Mouse (Mus musculus) layer of hippocampus, postnatal 25 days (tissue): ENCODE results near the gene Zc2hc1b. TPM values are rescaled to one million over a fixed set of nuclear protein-coding genes. Genes with fewer than 3 reads are reported as not detected.
"Not testable (repeated sequence)": the region's sequence is repeated elsewhere in the genome, so short reads cannot be mapped to it uniquely, and the experiment has no call there.

Source experiments
- DNase-seq, 2 experiments: peaks; one replicate each; pipeline ENCODE4 v3.0.0; 2022; ENCODE audit warnings: mixed read lengths in 2 of 2, low spot score in 1 of 2; ENCODE audit errors: extremely low spot score in 1 of 2
- total RNA-seq, 2 experiments: library from RNA; stranded (reverse); gene quantifications; 2 replicates each; pipeline ENCODE4 v1.2.3; 2021

Zc2hc1b gene
- not detected for total RNA-seq

DNA sequence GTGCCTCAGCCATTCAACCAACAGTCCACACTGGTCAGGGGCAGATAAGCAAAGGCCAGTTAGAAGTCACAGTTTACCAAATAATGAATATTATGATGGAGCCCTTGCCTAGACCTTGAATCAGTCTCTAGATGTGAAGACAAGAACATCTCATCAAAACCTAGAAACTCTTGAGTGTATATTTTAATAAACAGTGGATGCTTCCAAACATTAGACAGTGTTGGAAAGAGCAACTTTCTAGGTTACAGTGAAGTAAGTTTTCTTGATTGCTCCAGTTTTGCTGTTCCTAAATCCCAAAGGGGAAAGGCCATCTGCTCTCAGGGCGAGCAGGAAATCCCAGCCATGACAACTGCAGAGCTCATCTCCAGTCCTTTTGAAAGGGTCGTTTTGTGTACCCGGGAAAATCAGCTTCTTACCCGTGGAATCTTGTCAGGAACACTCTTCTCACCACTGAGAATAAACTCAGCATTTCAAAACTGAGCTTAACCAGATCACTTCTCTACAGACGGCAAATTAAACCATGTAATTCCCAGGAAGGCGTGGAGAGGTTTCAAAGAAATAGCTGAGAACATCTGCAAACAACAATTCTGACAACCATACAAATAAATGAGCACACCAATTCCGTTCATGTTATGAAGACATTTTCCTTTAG, at the start of gene Zc2hc1b:
TSS of gene Zc2hc1b (minus strand) at position 51 of the 652 bp plus-strand sequence.
- DNase-seq, result no peak

DNA sequence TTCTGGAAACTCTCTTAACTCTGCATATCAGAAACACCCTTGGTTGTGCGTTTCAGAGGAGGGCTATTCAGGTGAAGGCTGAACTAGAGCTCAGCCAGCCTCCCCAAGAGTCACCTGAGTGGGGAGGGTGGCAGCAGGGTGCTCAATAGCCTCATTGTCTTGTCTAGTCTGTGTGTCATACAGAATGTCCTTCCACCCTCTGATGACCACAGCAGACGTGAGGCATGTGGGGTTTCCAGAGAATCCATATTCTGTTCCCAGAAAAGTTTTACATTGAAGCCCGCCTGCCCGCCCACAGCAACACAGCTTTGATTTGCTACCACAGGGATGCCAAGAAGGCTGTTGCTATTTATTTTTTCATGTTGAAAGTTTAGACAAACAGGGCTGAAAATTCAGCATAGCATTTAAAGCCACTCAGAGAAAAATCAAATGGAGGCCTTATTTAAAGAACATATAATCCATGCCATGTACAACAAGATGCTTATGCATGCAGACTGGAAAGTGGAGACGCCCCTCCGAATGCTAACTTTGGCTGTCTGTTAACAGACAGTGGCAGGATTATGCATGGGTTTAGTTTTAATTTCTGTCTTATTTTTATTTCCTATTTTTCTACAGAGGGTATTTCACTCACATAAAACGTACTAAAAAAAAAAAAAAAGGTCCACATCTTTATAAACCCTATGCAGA, 47.7 kb upstream of the Zc2hc1b start:
- DNase-seq, result no peak

DNA sequence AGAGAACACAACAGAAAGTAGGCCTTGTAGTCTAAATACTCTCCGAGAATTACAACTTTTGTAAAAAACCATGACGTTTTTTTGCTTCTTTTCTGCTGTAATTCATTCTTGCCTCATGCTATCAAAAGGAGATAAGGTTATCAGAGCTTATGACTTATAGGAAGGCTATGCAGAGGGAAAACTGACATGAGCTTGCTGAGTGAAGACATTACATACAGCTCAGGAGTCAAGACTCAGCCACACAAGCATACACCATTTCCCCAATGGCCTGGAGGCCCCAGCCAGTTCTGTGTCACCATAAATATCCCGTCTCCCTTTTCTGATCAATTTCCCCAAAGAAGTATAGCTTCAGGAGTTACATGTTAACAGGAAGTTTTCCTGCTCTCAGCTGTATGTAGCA, 44.3 kb upstream of the Zc2hc1b start:
- no peak for DNase-seq

DNA sequence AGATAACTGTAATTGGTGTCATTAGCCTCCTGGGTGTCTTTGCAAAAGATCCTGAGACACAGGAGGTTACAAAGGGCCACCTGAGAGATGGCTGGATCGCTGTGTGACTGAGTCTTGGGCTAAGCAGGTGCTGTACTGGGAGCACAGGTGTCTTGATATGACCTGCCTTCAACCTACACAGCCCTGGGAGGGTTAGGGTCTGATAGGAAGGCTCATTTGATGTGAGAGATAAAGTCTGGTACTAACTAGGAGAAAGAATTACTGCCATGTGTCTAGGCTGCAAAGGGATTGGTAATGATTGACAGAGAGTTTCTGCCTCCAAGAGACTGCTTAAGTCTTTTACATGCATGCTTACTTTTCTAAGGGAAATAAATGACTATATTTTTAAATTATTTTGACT, 42.2 kb upstream of the Zc2hc1b start:
- no peak for DNase-seq

DNA sequence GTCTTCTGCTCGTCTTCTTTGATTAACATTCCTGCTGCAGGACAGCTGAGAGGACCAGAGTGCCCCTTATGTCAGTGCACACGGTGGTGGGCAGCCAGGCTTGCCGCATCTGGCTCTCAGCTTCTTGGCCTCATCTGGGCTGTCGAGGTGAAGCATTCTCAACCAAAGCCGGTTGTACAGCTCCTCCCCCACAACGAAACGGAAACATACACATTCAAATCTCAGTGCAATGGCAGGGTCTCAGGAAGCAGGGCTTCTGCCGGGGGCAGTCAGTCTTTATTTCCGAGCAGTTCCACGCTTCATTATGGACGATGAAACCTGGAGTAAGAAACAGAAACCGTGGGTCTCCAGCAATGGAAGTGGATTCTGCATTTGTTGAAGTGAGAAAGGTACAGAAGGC, 36.1 kb upstream of the Zc2hc1b start:
- no peak for DNase-seq

DNA sequence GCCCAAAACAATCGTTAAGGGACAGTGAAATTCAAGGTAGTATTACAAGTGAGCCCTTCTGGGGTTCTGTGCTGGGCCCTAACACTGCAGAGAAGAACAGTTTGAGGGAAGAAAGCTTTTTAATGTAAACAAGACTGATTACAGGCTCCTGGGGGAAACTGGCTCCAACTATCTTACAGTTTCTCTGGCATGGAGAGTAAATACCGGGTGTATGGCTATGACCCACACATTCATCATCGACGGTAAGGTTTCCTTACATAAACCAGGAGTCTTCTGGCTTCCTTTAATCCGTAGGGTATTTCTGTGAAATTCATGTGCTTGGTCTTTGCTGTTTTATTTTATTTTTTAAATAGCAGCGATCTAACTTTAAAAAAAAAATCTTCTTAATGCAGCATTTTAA, 35.0 kb upstream of the Zc2hc1b start:
- no peak for DNase-seq

DNA sequence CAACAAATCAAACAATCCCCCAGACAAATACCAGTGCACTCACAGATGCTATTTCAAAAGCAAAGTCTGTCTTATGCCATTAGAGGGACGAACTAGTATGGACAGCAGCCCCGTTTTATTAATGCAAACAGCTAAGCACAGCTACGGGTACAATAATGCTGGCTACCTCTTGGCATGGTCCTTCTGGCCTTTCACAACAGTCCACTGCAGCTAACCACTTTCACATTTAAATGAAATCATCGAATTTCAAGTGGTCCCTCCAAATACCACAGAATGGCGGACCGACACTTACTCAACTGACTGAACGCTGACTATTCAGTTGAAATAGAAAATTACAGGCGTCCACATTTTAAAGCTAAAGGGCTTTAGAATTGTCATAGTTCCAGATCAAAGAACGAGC, 34.5 kb upstream of the Zc2hc1b start:
- DNase-seq, result no peak

DNA sequence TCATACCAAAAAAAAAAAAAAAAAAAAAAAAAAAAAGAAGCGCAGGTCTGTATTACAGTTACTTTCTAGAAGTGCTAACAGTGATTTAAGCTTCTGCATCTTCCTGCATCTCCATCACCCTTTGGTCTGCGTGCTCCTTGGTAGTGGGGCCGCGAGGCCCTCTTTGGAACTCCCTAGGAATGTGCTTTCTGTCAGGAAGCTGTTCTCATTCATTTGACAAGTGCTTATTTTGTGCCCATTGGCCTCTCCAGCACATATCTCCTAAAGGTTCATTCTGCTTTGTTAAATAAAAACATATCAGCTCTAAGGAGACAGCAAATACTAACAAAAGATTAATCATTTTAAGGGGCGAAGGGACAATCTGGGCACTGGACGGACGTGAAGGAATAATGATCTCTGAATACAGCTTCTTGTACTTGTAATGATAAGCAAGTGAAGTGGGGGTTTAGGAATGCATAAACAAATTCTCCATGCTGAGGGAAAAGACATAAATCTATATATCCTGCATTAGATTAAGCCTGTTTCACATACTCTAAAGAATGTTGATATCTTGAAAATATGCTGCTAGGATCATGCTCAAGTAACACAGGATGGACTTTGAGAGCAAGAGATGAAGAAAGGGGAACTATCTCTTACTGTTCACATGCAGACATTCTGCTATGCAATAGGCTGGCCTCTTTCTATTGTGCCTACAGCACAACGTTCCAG, 32.3 kb upstream of the Zc2hc1b start:
- no peak for DNase-seq

DNA sequence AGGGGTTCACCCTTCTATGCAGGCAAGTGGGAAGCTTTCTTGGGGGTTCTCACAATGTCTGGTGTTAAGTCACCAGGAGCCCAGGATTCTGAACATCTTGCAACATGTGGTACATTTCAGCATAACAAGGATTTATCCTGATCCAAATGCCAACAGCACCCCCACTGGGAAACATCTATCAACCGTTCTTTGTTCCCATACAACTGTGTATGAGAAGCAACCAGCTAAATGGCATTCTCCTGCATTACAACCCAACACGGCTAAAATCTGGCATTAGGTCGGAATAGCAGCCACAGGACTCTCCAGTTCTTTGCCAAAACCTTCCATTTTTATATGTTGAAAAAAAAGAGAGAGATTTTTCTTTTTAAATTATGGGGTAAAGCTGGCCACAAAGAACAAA, 31.7 kb upstream of the Zc2hc1b start:
- no peak for DNase-seq

DNA sequence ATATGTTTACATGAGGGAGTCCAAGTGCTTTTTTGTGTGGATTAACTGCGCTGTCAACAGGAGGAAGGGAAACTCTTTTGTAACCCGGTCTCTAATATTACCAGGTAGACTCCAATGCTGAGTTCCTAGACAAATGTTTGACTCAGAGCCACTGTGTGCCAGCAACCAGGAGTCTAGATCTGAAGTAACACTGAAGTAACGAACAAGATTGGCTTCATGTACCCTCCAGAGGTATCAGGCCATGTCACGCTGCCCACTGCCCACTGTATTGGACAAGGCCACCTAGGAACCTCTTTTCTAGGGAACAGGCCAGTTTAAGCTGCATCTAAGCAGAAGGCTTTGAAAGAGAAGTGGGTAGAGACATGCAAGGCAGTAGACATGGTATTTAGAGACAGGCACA, 31.2 kb upstream of the Zc2hc1b start:
- no peak for DNase-seq

DNA sequence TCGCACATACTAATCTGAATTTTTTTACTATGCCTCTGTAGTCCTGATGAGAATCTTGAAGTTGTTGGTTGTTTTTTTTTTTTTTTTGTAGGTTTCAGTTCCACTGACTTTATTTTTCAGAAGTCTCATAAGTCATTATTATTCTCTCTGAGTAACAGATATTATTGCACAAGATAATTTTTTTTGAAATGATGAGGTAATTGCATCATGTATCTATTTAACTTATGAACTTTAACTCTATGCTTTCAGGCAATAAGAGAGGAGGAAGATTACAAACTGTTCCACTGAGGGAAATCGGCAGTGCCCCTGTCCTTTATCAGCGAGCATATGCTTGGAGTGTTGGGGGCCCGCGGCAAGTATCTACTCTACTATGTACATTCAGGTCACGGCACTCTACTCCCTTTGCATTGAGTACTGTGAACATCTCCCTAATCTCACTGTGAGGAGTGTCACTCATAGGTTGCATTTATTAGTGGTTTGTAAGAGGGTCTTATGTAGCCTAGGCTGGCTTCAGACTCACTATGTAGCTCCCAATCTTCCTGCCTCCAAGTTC, 24.0 kb upstream of the Zc2hc1b start:
- no peak for DNase-seq

DNA sequence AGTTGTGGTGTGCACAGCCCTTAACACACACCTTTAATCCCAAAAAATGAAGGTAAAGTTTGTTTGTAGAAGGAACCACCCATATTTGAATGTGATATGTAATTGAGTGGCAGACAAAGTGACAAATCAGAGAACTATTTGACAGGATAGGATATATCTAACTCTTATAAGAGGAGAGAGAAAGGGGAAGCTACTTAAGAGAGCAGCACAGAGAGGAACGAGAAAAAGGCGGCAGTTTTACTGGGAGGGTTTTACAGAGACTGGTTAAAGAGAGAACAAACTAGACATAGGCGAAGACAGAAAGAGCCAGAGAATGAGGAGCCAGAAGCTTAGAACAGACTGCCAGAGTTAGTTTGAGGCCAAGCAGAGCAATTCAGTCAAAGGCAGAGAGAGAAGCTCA, 23.0 kb upstream of the Zc2hc1b start:
- no peak for DNase-seq

DNA sequence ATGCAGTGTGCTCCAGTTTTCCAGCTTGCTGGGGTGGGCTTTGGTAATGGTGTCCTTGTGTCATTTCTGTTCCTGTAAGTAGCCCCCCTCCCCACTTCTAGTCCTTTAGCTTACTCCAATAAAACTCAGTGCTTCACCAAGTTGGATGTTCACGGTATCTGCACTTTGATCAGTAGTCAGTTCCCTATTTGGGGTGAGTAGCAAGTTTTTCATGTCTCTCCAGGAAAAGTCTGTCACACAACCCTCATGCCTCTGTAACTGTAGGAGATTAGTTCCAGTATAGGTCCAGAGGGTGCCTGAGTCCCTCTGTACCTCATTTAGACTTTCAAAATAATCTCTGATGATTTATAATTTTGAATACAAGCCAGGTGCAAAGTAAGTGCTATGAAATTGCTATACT, 21.4 kb upstream of the Zc2hc1b start:
- no peak for DNase-seq

DNA sequence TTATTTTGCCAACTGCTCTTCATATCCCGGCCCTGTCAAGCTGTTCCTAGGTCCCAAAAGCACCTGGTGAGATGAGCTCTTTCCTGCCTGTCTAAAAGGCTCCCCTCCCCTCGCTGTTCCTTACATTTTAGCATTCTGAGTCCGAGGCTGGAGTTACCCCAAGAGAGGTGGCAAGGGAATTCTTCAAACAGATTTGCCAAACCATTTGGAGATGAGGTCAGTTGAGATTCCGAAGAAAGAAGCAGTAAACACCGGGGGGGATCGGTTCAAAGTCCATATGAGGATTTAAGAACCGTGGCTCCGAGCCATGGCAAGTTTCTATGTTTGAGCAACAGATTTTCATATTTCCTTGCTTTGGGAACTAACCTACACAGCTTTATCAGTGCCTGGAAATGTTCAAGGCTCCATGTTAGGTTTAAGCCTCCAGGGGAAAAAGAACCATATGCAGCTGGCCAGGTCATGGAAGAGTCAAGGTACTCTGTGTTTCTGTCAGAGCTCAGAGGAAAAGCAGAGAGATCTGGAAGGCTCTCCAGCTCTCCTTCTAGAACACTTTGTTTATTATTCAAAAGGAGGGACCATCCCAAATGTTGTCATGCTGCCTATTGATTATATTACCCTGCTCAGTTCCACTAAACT, 19.2 kb upstream of the Zc2hc1b start:
- no peak for DNase-seq

DNA sequence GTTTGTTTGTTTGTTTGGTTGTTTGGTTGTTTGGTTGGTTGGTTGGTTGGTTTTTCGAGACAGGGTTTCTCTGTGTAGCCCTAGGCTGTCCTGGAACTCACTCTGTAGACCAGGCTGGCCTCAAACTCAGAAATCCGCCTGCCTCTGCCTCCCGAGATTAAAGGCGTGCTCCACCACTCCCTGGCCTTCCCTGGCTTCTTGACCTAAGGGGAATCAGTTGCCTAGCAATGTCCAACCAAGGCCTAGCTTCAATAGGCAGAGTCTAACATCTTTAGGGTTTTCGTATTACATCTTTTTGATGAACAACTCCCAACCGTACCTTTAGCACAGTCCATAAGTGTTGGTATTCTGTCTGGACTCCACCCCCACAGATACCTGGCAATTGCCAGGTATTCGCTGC, 15.7 kb upstream of the Zc2hc1b start:
- DNase-seq, result not testable (repeated sequence)

DNA sequence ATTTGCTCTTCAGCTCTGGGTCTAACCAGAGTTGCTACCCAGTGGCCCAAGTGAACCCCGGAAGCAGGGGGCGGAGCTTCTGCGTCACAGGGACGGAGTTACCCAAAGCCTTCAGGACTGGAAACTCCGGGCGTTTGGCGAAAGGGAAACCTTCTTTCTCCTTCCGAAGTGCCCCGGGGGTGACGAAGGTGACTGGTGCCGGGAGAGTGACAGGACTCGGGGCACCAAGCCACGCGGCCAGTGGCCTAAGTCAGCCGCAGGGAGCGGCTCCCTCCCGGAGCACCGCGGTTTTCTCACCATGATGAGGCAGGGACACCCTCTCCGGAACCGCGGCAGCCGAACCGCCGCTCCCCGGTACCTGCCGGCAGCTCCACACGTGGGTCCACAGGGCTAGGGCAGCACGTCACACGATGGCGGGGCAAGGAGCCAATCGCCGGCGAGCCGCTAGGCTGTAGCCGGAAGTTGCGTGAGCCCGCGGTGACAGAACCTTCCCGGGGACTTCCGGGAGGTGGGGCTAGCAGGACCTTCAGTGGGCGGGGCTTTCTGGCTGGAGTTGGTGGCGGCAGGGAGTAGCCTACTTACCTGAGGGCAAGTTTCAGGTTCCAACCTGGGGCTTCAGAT, 15.0 kb upstream of the Zc2hc1b start, which contains the start of gene Ltv1:
TSS of gene Ltv1 (minus strand) at position 438 of the 621 bp plus-strand sequence.
- DNase-seq, result peak; percentile 89 to 94

DNA sequence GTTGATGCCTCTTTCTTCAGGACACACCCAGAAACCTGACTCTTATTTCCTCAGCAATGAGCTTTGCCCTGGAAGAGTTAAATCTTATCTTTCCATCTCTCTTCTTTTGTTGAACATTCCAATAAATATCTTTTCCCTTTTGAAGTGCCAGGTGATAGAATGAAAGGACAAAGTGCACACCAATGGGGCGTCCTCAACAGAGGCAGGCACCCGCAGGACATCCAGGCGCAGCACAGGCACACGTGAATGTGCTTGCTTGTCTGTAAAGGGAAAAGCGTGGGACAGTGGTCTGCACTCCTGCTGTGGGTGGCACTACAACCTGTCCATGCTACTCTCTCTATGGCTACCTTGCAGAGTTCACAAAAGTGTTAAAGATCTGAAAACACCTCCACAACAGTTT, 12.1 kb upstream of the Zc2hc1b start:
- no peak for DNase-seq

DNA sequence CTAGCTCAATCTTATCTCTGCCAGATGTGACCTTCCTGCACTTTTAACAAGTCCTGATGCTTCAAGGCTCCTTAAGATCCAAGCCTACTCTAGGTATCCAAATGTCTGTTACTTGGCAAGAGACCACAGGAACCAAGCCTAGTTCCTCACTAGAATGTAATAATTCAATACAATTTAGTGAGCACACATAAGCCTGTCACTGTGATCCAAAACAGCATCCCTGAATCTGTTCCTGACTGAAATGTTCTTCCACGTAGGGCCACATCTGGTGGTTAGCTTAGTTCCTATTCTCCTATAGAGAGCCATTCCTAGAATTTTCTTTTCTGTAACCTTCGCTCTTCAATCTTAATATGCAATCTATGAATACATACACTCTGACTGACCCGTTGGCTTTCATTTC, 8.9 kb upstream of the Zc2hc1b start:
- DNase-seq, result no peak

DNA sequence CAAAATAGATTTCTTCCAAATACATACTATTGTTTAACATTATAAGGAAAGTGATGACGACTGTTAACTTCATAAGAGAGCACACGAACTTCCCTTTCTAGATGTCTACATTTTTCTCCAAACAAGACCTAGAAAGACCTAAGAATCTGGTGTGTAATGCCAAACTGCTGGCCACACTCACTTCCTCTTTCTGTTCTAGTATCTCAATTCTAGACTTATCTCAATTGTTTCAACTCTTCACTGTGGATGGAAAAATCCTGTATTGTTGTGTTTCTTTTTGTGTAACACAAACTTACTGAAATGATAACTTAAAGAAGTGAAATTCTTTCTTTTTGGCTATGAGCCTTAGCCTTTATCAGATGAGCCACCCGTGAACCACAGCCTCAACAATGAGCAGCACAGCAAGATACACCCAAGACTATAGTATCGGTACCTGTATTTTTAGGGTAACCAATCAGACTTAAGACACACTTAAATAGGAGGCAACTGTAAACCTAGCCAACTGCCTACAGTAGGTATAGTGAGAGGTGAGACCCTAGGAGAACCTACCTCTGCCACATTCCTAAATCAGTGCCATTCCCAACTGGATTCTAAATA, 6.4 kb upstream of the Zc2hc1b start:
- no peak for DNase-seq

DNA sequence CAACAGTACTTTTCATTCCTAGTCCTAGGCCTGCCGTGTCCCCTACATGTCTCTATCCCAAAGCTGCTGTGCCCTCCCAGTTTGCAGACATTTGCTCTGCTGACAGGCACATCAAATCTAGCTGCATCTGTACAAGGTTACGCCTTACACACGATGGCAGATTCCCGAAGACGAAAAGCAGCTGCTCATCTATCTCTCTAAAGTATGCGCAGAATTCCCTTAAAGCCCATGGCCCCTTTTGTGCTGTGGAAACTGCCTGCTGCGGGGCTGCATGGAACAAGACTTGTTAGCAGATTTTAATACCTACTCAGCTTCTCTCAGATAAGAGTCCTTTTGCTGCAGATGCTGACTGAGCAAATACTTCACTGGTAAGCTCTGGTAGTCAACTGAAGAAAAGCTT, 2.4 kb upstream of the Zc2hc1b start:
- DNase-seq, result no peak
